In the genomic region with DNA sequence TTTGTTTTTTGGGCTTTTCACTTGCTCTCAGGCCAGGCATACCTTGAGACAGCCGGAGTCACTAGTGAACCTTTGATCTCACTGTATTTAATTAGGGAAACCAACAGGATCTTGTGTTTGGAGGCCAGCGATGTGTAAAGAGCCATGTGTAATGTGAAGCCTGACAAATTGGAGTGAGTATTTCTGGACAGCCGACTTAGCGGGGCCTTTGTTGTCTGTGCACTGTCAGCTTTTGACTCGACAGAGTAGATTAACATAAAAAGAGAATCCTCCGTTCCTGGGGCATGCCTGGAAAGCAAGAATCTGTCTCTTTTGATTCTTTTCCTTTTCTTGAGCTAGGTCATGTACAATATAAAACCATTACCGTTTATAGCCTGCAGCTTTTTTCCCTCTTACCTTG, we compare ENCODE assay signal across 13 mouse cellular contexts.
A peak's percentile ranks its signal among the peaks of the same experiment; 100 is the strongest.
DNase-seq lines count a peak whose midpoint lies in the region; ATAC-seq lines count a peak whose summit lies in the region.
"Had no signal": no experiment of that assay in that cellular context is flagged by ENCODE, and none has a peak within 500 bp of the region (broad histone marks: within the 10 kb centered on the region; RNA-seq: fewer than 3 reads in every experiment).

No protein-coding gene starts in this region.

- no peak overlapping the region for H3K27ac ChIP-seq in embryonic facial prominence, embryonic 14.5 days (replicated peaks; ENCODE audit: low read depth, low read length)
- no peak overlapping the region for H3K27ac ChIP-seq in hindbrain, embryonic 15.5 days (replicated peaks)
- H3K27ac ChIP-seq in neural tube, embryonic 12.5 days, result no peak overlapping the region
- H3K27ac ChIP-seq: heart, embryonic 13.5 days; lung, embryonic 15.5 days had no signal

- 24% methylated on average over 7 of the region's 7 CpGs for WGBS in embryonic facial prominence, embryonic 14.5 days
- 9% methylated on average over 7 of the region's 7 CpGs for WGBS in hindbrain, embryonic 15.5 days
- 18% methylated on average over 7 of the region's 7 CpGs for WGBS in neural tube, embryonic 12.5 days

- H3K4me3 ChIP-seq in embryonic facial prominence, embryonic 14.5 days (ENCODE audit: low read depth, low read length), result no peak overlapping the region
- no peak overlapping the region for H3K4me3 ChIP-seq in hindbrain, embryonic 15.5 days
- H3K4me3 ChIP-seq in neural tube, embryonic 12.5 days, result no peak overlapping the region
- H3K4me3 ChIP-seq: heart, embryonic 13.5 days; lung, embryonic 15.5 days had no signal

- H3K9me3 ChIP-seq in embryonic facial prominence, embryonic 14.5 days (ENCODE audit: control insufficient read depth, low read length), result no peaks in the 10 kb centered on the region
- no peaks in the 10 kb centered on the region for H3K9me3 ChIP-seq in hindbrain, embryonic 15.5 days
- no peaks in the 10 kb centered on the region for H3K9me3 ChIP-seq in neural tube, embryonic 12.5 days
- H3K9me3 ChIP-seq: heart, embryonic 13.5 days; lung, embryonic 15.5 days had no signal

- no peak overlapping the region for H3K9ac ChIP-seq in embryonic facial prominence, embryonic 14.5 days (ENCODE audit: low read depth, low read length)
- H3K9ac ChIP-seq in hindbrain, embryonic 15.5 days, result no peak overlapping the region
- no peak overlapping the region for H3K9ac ChIP-seq in neural tube, embryonic 12.5 days
- H3K9ac ChIP-seq: heart, embryonic 13.5 days; lung, embryonic 15.5 days had no signal

- ATAC-seq in embryonic facial prominence, embryonic 14.5 days (ENCODE audit: low read depth), result 0 out of 2 replicates have a peak, but pooled peaks have one; percentile 41
- peak; percentile 71 for ATAC-seq in hindbrain, embryonic 15.5 days (ENCODE audit: low FRiP score, low read depth)
- peak; percentile 91 for ATAC-seq in neural tube, embryonic 12.5 days (ENCODE audit: low FRiP score, low read depth)

- H3K27me3 ChIP-seq in embryonic facial prominence, embryonic 14.5 days (replicated peaks; ENCODE audit: control insufficient read depth, insufficient read depth, low read length), result no peaks in the 10 kb centered on the region
- H3K27me3 ChIP-seq in hindbrain, embryonic 15.5 days, result no peaks in the 10 kb centered on the region
- H3K27me3 ChIP-seq in neural tube, embryonic 12.5 days (replicated peaks), result no peaks in the 10 kb centered on the region
- H3K27me3 ChIP-seq: heart, embryonic 13.5 days; lung, embryonic 15.5 days had no signal

- H3K4me2 ChIP-seq in embryonic facial prominence, embryonic 14.5 days (ENCODE audit: low read depth, low read length), result no peak overlapping the region
- no peak overlapping the region for H3K4me2 ChIP-seq in hindbrain, embryonic 15.5 days
- no peak overlapping the region; the same call in 1 of the 2 replicates for H3K4me2 ChIP-seq in neural tube, embryonic 12.5 days (replicated peaks)
- H3K4me2 ChIP-seq: heart, embryonic 13.5 days; lung, embryonic 15.5 days had no signal

- H3K4me1 ChIP-seq in embryonic facial prominence, embryonic 14.5 days (ENCODE audit: control insufficient read depth, insufficient read depth, low read length), result no peaks in the 10 kb centered on the region
- H3K4me1 ChIP-seq in hindbrain, embryonic 15.5 days (replicated peaks), result 0 out of 2 replicates have a peak, but pooled peaks cover 4% of the 10 kb centered on the region
- H3K4me1 ChIP-seq in neural tube, embryonic 12.5 days, result no peaks in the 10 kb centered on the region
- H3K4me1 ChIP-seq: heart, embryonic 13.5 days; lung, embryonic 15.5 days had no signal

- no peaks in the 10 kb centered on the region for H3K36me3 ChIP-seq in embryonic facial prominence, embryonic 14.5 days (ENCODE audit: control insufficient read depth, insufficient read depth, low read length)
- H3K36me3 ChIP-seq in hindbrain, embryonic 15.5 days, result no peaks in the 10 kb centered on the region
- H3K36me3 ChIP-seq in neural tube, embryonic 12.5 days, result no peaks in the 10 kb centered on the region
- H3K36me3 ChIP-seq: heart, embryonic 13.5 days; lung, embryonic 15.5 days had no signal

- DNase-seq in embryo, embryonic 10 days (ENCODE audit: low spot score), result peak; percentile 57
- DNase-seq in embryonic facial prominence, embryonic 14.5 days (ENCODE audit: low spot score), result peak; percentile 43
- DNase-seq in ovary, postnatal 14 days (ENCODE audit: low spot score), result no peak
- DNase-seq in thymus, postnatal 36 days, result no peak
- DNase-seq in MN1 (ENCODE audit: low spot score), result no peak
- DNase-seq: adrenal gland, adult 8-10 months; cerebellum, adult 2 months; kidney, adult 9 months; thymus, postnatal 14 days had no signal

Comparison
In these comparisons a context has a peak if more than half of its experiments do, and no peak if none do; other contexts are left out.
1. DNase-seq: peak in embryo, embryonic 10 days (single experiment) and embryonic facial prominence, embryonic 14.5 days (single experiment); none in ovary, postnatal 14 days (single experiment), thymus, postnatal 36 days (0 of 2) and MN1 (single experiment).
2. ATAC-seq: peak in every context shown above with its lines; median percentile 91 in neural tube, embryonic 12.5 days; 71 in hindbrain, embryonic 15.5 days; 41 in embryonic facial prominence, embryonic 14.5 days.